Mouse (Mus musculus) G1E (cell line): ENCODE measurements around the gene Cdkal1.

Experiments
- CTCF ChIP-seq: IDR thresholded peaks from 2 replicates; pipeline ENCODE4 v1.5.1; 2012; ENCODE audit warnings: low read depth, low read length, inconsistent platforms, mixed read lengths
- GATA1 ChIP-seq: IDR thresholded peaks from 2 replicates; pipeline ENCODE4 v1.6.1; 2012; ENCODE audit warnings: borderline replicate concordance, low read length, inconsistent platforms, mixed read lengths
- POLR2AphosphoS5 ChIP-seq: IDR thresholded peaks from 2 replicates; pipeline ENCODE4 v1.6.1; 2012; ENCODE audit warnings: low read depth, low read length, inconsistent platforms; ENCODE audit not compliant: insufficient replicate concordance

DNA sequence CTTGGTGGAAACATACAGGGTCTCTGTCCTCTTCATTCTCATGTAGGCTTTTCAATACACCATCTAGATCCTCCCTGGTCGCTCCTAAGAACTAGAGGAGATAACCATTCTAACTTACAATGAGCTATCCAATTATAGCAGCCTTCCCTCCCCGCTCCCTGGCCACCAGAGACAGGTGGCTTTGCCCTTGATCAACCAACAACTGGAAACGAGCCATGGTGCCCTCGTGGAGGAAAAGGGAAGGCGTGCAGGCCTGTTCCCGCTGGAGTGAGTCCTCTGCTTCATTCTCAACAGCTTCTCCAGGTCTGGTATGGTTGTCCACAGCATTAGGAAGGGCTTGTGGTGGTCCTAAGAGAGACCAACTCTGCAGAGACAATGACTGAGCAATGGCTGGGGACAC is 706.1 kb downstream of the Cdkal1 start:
- no peak for TF ChIP-seq CTCF
- TF ChIP-seq GATA1: no peak
- no peak for TF ChIP-seq POLR2AphosphoS5
